Mouse (Mus musculus) activated CD4-positive, CD25-positive, alpha-beta regulatory T cell, adult 4 months (primary cell): ENCODE measurements around the gene Olfr485. TPM values are rescaled to one million over a fixed set of nuclear protein-coding genes. Genes with fewer than 3 reads are reported as not detected.
"Not testable (repeated sequence)": the region's sequence is repeated elsewhere in the genome, so short reads cannot be mapped to it uniquely, and the experiment has no call there.

Experiments used
- ATAC-seq: one replicate; pipeline ENCODE4 v1.8.0; 2017
- polyA plus RNA-seq, 2 experiments: library from polyadenylated mRNA; unstranded; fragments of 100-300 nt; shearing (Covaris generic); gene quantifications; one replicate each; pipeline ENCODE4 v1.2.1; 2017

The Olfr485 gene
- not detected for polyA plus RNA-seq

DNA sequence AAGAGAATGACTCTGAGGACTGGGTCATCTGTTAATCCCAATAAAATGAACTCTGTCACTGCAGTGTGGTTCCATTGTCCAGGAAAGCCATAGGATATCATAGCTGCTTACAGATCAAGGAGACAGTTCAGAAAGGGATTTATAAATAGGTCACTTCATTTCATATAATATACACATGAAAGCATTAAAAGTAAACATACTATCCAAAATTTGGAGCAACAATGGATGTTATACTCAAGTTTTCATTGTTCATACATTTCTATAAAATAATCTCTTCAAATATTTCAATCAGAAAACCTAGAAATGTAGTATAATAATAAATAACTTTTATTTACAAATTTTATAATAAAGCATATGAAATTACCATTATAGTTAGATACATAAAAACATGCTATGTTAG, at the start of gene Olfr485:
Olfr485 (minus strand) TSS at position 101 of the 400 bp plus-strand sequence.
- no peak for ATAC-seq

DNA sequence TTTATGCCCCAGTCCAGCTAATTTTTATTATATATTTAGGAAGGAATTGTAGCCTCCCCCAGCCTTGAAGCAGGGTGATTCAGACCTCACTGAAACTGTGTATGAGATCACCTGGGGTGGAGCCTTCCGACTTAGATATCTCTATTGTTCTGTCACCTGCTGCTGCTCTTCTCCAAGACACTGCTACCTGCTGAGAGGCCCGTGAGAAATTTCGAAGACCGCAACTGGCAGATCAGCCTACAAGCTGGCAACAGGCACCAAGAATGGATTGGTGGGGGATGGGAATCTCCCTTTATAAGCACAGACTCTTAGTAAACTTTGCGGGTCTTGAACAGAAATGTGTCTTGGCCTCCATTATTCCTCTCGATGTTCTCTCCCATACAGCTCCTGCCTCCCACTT, 37.3 kb upstream of the Olfr485 start:
- ATAC-seq: no peak

DNA sequence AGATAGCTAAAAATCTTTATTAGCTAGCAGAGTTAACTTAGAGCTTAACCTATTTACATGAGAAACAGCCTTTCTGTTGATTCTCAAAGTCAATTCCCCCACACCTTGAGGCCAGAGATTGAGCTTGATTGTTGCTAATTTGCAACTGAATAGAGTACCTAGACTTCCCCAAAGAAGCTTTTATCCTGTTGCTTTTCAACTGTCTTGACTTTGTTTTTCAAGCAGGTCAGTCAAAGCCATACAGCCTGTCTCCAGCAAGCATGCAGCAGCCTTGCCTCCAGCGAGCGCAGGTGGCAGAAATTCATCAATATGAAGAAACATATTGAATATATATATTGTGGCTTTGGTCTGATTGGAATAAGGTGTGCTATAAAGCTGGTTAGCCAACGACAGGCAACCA, 36.7 kb upstream of the Olfr485 start:
- ATAC-seq: not testable (repeated sequence)

DNA sequence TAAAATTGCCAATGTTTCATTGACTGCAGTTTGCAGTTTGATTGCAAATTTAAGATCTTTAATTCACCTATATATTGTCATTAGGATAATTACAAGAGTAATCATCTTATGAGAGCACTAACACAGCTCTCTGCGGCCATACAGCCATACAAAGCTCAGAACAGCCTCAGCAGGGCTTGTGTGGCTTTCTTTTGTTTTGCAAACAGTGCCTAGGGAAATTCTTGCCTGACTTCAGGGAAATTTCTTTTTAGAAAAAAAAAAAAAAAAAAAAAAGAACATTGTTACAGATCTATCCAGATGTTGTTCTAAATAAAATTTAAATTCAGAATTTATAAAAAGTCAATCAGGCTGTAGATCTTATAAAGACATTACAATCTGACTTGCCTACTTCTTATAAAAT, 33.0 kb upstream of the Olfr485 start:
- ATAC-seq: not testable (repeated sequence)

DNA sequence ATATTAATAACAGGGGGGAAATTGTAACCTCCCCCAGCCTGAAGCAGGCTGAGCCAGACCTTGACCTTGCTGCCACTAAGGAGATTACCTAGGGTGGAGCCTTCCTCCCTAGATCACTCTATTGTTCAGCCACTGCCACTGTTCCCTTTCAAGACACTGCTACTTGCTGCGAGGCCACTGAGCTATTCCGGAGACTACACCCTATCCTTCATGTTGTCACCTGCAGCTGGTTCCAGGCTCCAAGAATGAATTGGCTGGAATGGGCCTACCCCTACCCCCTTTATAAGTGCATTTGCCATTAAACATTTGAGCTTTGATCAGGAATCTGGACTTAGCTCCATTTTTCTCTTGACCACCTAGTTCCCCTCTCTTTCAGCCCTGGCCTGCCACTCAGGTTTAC, 31.5 kb upstream of the Olfr485 start:
- ATAC-seq: not testable (repeated sequence)

DNA sequence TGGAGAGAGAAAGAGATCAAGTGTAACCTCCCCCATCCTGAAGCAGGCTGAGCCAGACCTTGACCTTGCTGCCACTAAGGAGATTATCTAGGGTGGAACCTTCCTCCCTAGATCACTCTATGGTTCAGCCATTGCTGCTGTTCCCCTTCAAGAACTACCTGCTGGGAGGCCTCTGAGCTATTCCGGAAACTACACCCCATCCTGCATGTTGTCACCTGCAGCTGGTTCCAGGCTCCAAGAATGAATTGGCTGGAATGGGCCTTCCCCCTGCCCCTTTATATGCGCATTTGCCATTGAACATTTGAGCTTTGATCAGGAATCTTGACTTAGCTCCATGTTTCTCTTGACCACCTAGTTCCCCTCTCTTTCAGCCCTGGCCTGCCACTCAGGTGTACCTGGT, 25.6 kb upstream of the Olfr485 start:
- not testable (repeated sequence) for ATAC-seq

DNA sequence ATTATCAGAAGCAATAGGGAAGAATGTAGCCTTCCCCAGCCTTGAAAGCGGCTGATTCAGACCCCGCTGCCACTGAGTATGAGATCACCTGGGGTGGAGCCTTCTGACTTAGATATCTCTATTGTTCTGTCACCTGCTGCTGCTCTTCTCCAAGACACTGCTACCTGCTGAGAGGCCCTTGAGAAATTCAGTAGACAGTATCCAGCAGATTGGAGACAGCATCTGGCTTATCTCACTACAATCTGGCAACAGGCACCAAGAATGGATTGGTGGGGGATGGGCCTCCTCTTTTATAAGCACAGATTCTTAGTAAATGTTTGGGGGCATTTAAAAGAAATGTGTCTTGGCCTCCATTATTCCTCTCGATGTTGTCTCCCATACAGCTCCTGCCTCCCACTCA, 24.7 kb upstream of the Olfr485 start:
- not testable (repeated sequence) for ATAC-seq

DNA sequence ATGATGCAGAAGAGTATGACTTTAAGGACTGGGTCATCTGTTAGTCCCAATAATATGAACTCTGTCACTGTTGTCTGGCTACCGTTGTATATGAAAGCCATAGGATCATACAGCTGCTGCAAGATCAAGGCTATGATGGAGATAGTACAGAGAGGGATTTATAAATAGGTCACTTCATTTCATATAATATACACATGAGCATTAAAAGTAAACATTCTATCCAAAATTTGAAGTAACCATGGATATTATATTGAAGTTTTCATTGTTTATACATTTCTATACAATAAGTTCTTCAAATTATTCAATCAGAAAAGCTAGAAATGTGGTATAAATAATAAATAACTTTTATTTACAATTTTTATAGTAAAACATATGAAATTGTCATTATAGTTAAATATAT, 13.0 kb upstream of the Olfr485 start, which contains the start of gene Olfr486:
Olfr486 (minus strand) TSS at position 101 of the 400 bp plus-strand sequence.
- not testable (repeated sequence) for ATAC-seq

DNA sequence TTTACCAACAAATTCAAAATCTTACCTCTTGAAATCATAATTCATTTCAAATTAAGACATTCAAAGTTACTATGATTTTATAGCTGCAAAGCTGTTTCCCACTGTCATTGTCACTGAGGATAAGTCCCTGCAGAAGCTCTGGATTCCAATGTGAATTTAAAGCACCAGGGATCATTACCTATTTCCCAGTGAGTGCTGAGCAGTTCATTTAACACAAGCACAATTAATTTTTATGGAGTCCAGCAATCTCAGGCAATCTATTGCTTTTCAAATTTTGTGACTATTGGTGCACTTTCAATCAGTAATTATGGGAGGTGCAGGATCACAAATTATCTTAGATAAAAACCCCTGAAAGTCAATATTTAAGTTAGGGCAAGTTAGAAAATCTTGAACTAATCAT, 32.3 kb downstream of the Olfr485 start, which contains the start of gene Olfr484:
Olfr484 (minus strand) TSS at position 101 of the 400 bp plus-strand sequence.
- no peak for ATAC-seq

DNA sequence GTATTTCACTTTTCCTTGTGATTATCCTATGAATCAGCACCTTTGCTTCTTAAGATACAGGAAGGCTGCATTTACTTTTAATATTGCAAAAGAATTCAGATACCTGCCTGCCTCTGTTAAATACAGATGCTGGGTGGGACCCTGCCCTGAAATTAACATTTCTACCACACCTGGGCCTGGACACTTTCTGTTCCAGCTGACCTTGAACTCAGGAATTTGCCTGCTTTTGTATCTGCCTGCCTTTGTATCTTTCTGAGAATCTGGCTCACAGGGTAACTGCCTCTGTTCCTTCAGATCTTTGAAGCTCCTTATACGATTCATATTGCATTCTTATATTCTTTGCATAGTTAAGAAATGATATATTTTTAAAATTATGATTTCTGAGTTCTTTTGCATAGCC, 38.3 kb downstream of the Olfr485 start:
- ATAC-seq: no peak

DNA sequence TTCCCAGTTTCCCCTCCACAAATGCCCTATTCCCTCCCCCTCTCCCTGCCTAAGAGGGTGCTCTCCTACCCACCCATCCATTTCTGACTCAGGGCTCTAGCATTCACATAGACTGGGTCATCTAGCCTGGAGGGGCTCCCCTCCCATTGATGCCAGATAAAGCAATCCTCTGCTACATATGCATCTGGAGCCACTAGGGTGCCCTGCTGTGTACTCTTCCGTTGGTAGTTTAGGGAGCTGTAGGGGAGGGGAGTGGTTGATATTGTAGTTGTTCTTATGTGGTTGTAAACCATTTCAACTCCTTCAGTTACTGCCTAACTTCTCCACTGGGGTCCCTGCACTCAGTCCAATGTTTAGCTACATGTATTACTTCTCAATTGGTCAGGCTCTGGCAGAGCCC, 39.0 kb downstream of the Olfr485 start:
- ATAC-seq: no peak

Other genes starting within 250 kb of the Olfr485 start
- not detected for gene Olfr473, start 229.4 kb downstream of the Olfr485 start, polyA plus RNA-seq
- gene Olfr474, start 205.2 kb downstream of the Olfr485 start, polyA plus RNA-seq: not detected
- not detected for gene Olfr476, start 195.1 kb downstream of the Olfr485 start, polyA plus RNA-seq
- gene Olfr477, start 173.2 kb downstream of the Olfr485 start, polyA plus RNA-seq: not detected
- not detected for gene Olfr478, start 125.9 kb downstream of the Olfr485 start, polyA plus RNA-seq
- gene Olfr479, start 109.2 kb downstream of the Olfr485 start, polyA plus RNA-seq: not detected
- not detected for gene Olfr480, start 92.5 kb downstream of the Olfr485 start, polyA plus RNA-seq
- under 1 TPM in 1 of 2 experiments, not detected in 1; 0.28 TPM for gene Olfr481, start 80.0 kb downstream of the Olfr485 start, polyA plus RNA-seq
- not detected for gene Olfr482, start 62.3 kb downstream of the Olfr485 start, polyA plus RNA-seq
- under 1 TPM in 1 of 2 experiments, not detected in 1; 0.12 TPM for gene Olfr483, start 59.0 kb downstream of the Olfr485 start, polyA plus RNA-seq
- gene Olfr484, start 32.4 kb downstream of the Olfr485 start, polyA plus RNA-seq: not detected
- gene Olfr486, start 12.9 kb upstream of the Olfr485 start, polyA plus RNA-seq: not detected
- not detected for gene Olfr487, start 54.8 kb upstream of the Olfr485 start, polyA plus RNA-seq
- under 1 TPM in 1 of 2 experiments, not detected in 1; 0.09 TPM for gene Olfr488, start 98.5 kb upstream of the Olfr485 start, polyA plus RNA-seq
- not detected for gene Olfr490, start 129.1 kb upstream of the Olfr485 start, polyA plus RNA-seq
- gene Olfr491, start 153.6 kb upstream of the Olfr485 start, polyA plus RNA-seq: not detected
- gene Olfr492, start 163.8 kb upstream of the Olfr485 start, polyA plus RNA-seq: not detected
- gene Olfr493, start 187.1 kb upstream of the Olfr485 start, polyA plus RNA-seq: not detected
- not detected for gene Olfr494, start 205.5 kb upstream of the Olfr485 start, polyA plus RNA-seq
- not detected for gene Olfr495, start 233.3 kb upstream of the Olfr485 start, polyA plus RNA-seq